Mouse (Mus musculus) erythroblast, embryonic 14.5 days (primary cell): Measurements from ENCODE around the gene Armc10. TPM values are rescaled to one million over a fixed set of nuclear protein-coding genes. Genes with fewer than 3 reads are reported as not detected.

Experiments
- H3K27me3 ChIP-seq: 2 replicates; pipeline ENCODE4 v1.6.1; 2012; ENCODE audit warnings: inconsistent platforms; ENCODE audit not compliant: control insufficient read depth
- H3K36me3 ChIP-seq: 2 replicates; pipeline ENCODE4 v1.6.1; 2012; ENCODE audit warnings: mild to moderate bottlenecking, inconsistent platforms; ENCODE audit not compliant: control insufficient read depth
- H3K4me1 ChIP-seq: 2 replicates; pipeline ENCODE4 v1.6.1; 2012; ENCODE audit warnings: inconsistent platforms; ENCODE audit not compliant: control insufficient read depth
- H3K4me3 ChIP-seq: replicated peaks from 2 replicates; pipeline ENCODE3; 2012; ENCODE audit warnings: moderate library complexity, mild to moderate bottlenecking, inconsistent platforms
- H3K9me3 ChIP-seq: 2 replicates; pipeline ENCODE4 v1.6.1; 2012; ENCODE audit warnings: low read length, inconsistent platforms, mixed read lengths; ENCODE audit not compliant: control insufficient read depth
- GATA1 ChIP-seq: IDR thresholded peaks from 2 replicates; pipeline ENCODE4 v1.6.1; 2012; ENCODE audit warnings: low read length, inconsistent platforms, mixed read lengths
- TAL1 ChIP-seq: IDR thresholded peaks from 3 replicates; pipeline ENCODE4 v1.6.1; 2012; ENCODE audit warnings: low read length, inconsistent platforms, mixed read lengths
- polyA plus RNA-seq: library from polyadenylated mRNA; stranded (reverse); fragments of >175 nt; gene quantifications from 2 replicates; pipeline ENCODE4 v1.2.3, GENCODE M21; 2012

The Armc10 gene
- polyA plus RNA-seq, 1 experiment: 0.21 TPM

GRCm38 (mm10) chr5:21660850-21661249, 15.2 kb downstream of the Armc10 start:
- H3K9me3 ChIP-seq: no peaks in the 10 kb centered on the region
- peaks cover 33% of the 10 kb centered on the region for H3K36me3 ChIP-seq
- TF ChIP-seq TAL1 (no peak), GATA1 (no peak)
- H3K4me3 ChIP-seq: no peak overlapping the region
- no peaks in the 10 kb centered on the region for H3K27me3 ChIP-seq
- H3K4me1 ChIP-seq: no peaks in the 10 kb centered on the region

- TF ChIP-seq GATA1 (no peak), TAL1 (no peak)
Observed at GRCm38 (mm10) chr5:21663081-21663480, 17.5 kb downstream of the Armc10 start.

GRCm38 (mm10) chr5:21667191-21668137, 21.9 kb downstream of the Armc10 start:
- Histone ChIP-seq H3K27me3 (no peaks in the 10 kb centered on the region), H3K36me3 (peaks cover 13% of the 10 kb centered on the region), H3K4me1 (peaks cover 3% of the 10 kb centered on the region), H3K4me3 (no peak overlapping the region), H3K9me3 (no peaks in the 10 kb centered on the region)
- no peak for TF ChIP-seq TAL1
- no peak for TF ChIP-seq GATA1

More at GRCm38 (mm10) chr5:21663081-21663480, 17.5 kb downstream of the Armc10 start:
- Histone ChIP-seq H3K27me3 (no peaks in the 10 kb centered on the region), H3K36me3 (peaks cover 27% of the 10 kb centered on the region), H3K4me1 (no peaks in the 10 kb centered on the region), H3K9me3 (no peaks in the 10 kb centered on the region), H3K4me3 (no peak overlapping the region)

GRCm38 (mm10) chr5:21669307-21669706, 23.7 kb downstream of the Armc10 start:
- peaks cover 3% of the 10 kb centered on the region for H3K36me3 ChIP-seq
- TF ChIP-seq GATA1: no peak
- no peak for TF ChIP-seq TAL1
- no peaks in the 10 kb centered on the region for H3K27me3 ChIP-seq
- peaks cover 16% of the 10 kb centered on the region for H3K4me1 ChIP-seq
- no peaks in the 10 kb centered on the region for H3K9me3 ChIP-seq
- no peak overlapping the region for H3K4me3 ChIP-seq

- Histone ChIP-seq H3K27me3 (no peaks in the 10 kb centered on the region), H3K4me1 (peaks cover 18% of the 10 kb centered on the region), H3K36me3 (peaks cover 25% of the 10 kb centered on the region), H3K9me3 (peaks cover 5% of the 10 kb centered on the region; the same call in 1 of the 2 replicates), H3K4me3 (peak overlapping the region; percentile 59)
- no peak for TF ChIP-seq TAL1
- no peak for TF ChIP-seq GATA1
Observed at GRCm38 (mm10) chr5:21672812-21673635, 27.4 kb downstream of the Armc10 start.

GRCm38 (mm10) chr5:21673742-21674141, 28.1 kb downstream of the Armc10 start:
- no peaks in the 10 kb centered on the region for H3K27me3 ChIP-seq
- peaks cover 18% of the 10 kb centered on the region for H3K4me1 ChIP-seq
- peaks cover 6% of the 10 kb centered on the region; the same call in 1 of the 2 replicates for H3K9me3 ChIP-seq
- TF ChIP-seq TAL1 (no peak), GATA1 (no peak)
- H3K36me3 ChIP-seq: peaks cover 27% of the 10 kb centered on the region
- H3K4me3 ChIP-seq: peak overlapping the region; percentile 59

- Histone ChIP-seq H3K4me1 (peaks cover 18% of the 10 kb centered on the region), H3K9me3 (peaks cover 6% of the 10 kb centered on the region; the same call in 1 of the 2 replicates), H3K27me3 (no peaks in the 10 kb centered on the region), H3K4me3 (no peak overlapping the region), H3K36me3 (peaks cover 27% of the 10 kb centered on the region)
- TF ChIP-seq GATA1 (no peak), TAL1 (no peak)
Observed at GRCm38 (mm10) chr5:21675019-21675418, 29.4 kb downstream of the Armc10 start.

GRCm38 (mm10) chr5:21675494-21675893, 29.9 kb downstream of the Armc10 start:
- TF ChIP-seq GATA1: no peak
- TF ChIP-seq TAL1: no peak
- H3K4me3 ChIP-seq: no peak overlapping the region

More at GRCm38 (mm10) chr5:21675494-21675893, 29.9 kb downstream of the Armc10 start:
- Histone ChIP-seq H3K9me3 (peaks cover 6% of the 10 kb centered on the region; the same call in 1 of the 2 replicates), H3K36me3 (peaks cover 27% of the 10 kb centered on the region), H3K4me1 (peaks cover 18% of the 10 kb centered on the region), H3K27me3 (no peaks in the 10 kb centered on the region)
